Mouse (Mus musculus) layer of hippocampus, adult 2 months (tissue): ENCODE measurements at regions not wholly inside any gene's neighbourhood (a gene's known extent, or its start where the extent isn't known, plus 50 kb on each side); places are given as distances from the start of the nearest gene placed in this dataset.

Source experiments
- DNase-seq, 2 experiments: peaks; one replicate each; pipeline ENCODE4 v3.0.0; 2022; ENCODE audit warnings: low spot score in 2 of 2
- H3K27ac ChIP-seq: fragments of 200-600 bp; 2 replicates; pipeline ENCODE4 v1.8.1; 2022
- H3K4me3 ChIP-seq: fragments of 200-600 bp; 2 replicates; pipeline ENCODE4 v1.8.1; 2022; ENCODE audit warnings: mild to moderate bottlenecking
- CTCF ChIP-seq: fragments of 200-600 bp; conservative IDR thresholded peaks from 2 replicates; pipeline ENCODE4 v1.8.1; 2022; ENCODE audit warnings: antibody characterized with exemption, mild to moderate bottlenecking, moderate library complexity

DNA sequence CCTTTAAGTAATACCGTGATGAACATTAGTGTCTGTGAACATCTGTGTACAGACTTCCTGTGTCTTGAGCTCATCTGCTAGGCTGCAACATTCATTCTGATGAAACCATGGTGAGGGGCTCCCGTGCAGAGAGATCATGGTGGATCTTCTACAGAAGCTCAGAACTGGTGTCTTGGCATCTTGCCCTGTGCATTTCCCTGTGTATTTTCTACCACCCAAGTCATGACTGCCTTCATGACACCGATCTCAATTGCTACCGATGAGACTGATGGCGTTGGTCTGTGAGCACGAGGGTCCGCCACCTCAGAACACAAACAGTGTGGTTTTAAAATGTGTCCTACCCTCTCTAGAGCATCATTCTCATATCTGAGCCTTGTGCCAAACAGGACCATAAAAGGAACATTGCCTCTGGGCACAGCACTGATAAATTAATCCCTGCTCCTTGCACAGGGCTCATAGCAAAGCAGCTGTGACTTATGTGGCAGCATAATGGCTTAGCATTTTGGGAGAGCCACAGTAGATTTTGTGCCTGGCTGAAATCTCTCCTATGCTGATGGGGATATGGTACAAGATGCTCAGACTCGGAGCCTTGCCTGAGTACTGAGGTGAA lies 132.8 kb upstream of the Slc35f3 start:
- Histone ChIP-seq H3K4me3 (no peak overlapping the region), H3K27ac (peak overlapping the region; percentile 61; the same call in 1 of the 2 replicates)
- TF ChIP-seq CTCF, result no peak
- DNase-seq, result no peak

GRCm38 (mm10) chr8:126166394-126166793 lies 132.0 kb upstream of the Slc35f3 start:
- no peak for DNase-seq
- H3K4me3 ChIP-seq, result no peak overlapping the region
- no peak for TF ChIP-seq CTCF
- peak overlapping the region; percentile 59; the same call in 1 of the 2 replicates for H3K27ac ChIP-seq

DNA sequence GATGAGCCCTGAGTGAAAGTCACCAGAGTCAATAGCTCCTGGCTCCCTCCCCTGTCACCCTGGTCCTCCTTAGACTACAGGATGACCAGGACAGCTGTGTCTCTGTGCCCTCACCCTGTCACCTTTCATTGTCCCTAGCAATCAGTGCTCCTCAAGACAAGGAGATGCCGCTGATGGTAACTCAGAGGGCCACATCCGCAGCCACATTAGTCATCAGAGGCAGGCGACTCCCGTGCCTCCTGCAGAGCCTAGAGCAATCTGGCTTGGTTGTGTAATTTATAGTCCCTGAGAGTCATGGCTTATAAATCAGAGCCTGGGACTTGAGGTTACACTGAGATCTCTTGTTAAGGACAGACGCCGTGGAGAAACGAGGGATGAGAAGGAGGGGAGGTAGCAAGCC lies 123.9 kb upstream of the Slc35f3 start:
- TF ChIP-seq CTCF, result no peak
- no peak overlapping the region for H3K4me3 ChIP-seq
- no peak for DNase-seq
- peak overlapping the region; percentile 73 for H3K27ac ChIP-seq

- H3K27ac ChIP-seq, result 0 out of 2 replicates have a peak overlapping the region, but pooled peaks have one; percentile 10
- DNase-seq, result no peak
These were observed 122.1 kb upstream of the Slc35f3 start for GRCm38 (mm10) chr8:126176305-126176704.

DNA sequence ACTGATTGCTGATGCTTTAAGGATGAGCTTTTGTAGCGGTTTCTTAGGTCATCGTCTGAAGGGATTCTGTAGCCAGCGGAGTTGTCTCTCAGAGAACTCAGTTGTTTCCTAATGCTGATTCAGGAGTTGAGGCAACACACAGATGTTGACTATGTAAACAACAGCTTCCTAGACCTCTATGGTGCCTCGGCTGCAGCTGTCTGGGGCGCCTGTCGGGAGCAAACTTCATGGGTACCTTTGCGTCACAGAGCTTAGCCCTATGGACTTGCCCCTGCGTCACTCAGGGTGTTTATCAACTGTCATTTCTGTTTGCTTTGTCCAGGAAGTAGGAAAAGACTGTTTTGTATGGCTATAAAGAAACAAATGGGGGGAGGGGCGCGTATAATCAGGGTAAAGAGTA lies 120.5 kb upstream of the Slc35f3 start:
- Histone ChIP-seq H3K4me3 (no peak overlapping the region), H3K27ac (no peak overlapping the region)
- no peak for DNase-seq
- TF ChIP-seq CTCF, result no peak

More at GRCm38 (mm10) chr8:126176305-126176704, 122.1 kb upstream of the Slc35f3 start:
- no peak overlapping the region for H3K4me3 ChIP-seq
- TF ChIP-seq CTCF, result no peak

DNA sequence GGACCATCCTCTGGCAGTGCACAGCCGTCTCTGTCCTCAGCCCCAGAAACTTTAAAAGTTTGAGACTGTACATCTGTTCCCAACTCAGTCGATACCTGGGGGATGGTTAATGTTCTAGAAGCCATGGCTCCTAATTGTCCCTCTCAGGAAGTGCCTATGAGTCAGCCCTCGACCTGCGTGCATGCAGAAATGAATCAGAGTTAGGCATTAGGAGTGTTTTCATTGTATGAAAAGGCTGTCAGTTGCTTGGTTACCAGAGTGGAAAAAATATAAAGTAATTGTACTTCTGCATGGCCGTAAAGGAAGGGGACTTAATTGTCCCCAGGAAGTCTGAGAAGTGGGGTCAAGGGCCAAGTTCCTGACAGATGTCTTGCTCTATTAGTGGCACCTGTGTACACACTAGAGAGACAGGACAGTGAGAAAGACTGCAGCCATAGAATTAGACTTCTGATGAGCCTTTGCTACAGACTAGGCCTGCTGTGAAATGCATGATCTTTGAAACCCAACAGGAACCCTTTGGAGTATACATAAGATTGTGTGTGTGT lies 109.5 kb upstream of the Slc35f3 start:
- DNase-seq, result peak in 1 of 2 experiments; percentile 37
- Histone ChIP-seq H3K4me3 (no peak overlapping the region), H3K27ac (no peak overlapping the region)
- no peak for TF ChIP-seq CTCF

DNA sequence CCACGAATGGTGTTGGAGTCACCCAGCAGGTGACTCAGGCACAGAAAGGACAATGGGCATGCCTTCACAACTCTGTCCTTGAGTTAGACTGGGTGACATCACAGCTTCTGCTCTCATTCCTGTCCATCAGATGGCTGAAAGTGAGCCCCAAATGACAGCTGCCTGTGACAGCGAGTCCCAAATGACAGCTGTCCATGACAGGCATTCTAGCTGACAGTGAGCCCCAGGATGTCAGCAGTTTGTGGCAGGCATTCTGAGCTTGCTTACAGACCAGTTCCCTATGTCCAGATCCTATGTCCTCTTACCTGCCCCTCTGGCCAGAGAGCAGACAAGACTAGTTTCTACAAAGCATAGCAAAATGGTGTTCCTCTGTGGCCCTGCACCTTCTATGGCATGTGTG lies 102.7 kb upstream of the Slc35f3 start:
- H3K27ac ChIP-seq, result peak overlapping the region; percentile 36; the same call in 1 of the 2 replicates
- DNase-seq, result no peak
- no peak for TF ChIP-seq CTCF
- H3K4me3 ChIP-seq, result no peak overlapping the region

DNA sequence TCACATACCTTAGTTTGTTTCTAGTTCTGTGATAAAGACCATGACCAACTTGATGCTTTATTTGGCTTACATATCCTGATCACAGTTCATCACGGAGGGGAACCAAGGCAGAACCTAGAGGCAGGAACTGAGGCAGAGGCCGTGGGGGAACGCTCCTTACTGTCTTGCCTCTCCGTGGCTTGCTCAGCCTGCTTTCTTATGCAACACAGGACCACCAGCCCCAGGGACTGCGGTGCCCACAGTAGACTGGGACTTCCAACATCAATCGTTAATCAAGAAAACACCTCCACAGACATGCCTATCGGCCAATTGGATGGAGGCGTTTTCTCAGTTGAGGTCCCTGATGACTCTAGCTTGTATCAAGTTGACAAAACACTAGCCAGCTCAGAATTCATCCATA lies 87.8 kb upstream of the Slc35f3 start:
- DNase-seq, result no peak
- TF ChIP-seq CTCF, result no peak
- no peak overlapping the region for H3K27ac ChIP-seq
- H3K4me3 ChIP-seq, result no peak overlapping the region

DNA sequence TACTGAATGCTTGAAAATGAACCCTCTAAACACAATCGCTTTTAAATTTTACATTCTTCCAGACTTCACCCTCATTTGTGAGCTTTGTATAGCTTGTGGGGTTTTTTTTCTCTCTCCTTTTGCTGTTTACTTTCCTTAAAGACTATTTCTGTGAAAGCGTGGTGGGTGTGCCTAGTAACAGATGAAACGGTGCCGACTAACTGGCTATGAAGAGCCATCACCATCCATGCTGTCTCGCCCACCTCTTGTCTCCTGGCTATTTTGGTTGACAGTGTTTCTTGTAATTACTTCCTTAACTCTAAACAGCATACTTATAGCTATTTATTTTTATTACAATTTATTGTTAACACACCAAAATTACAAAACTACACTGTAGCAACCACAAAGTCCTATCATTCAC lies 85.6 kb upstream of the Slc35f3 start:
- no peak overlapping the region for H3K4me3 ChIP-seq
- DNase-seq, result no peak
- H3K27ac ChIP-seq, result no peak overlapping the region
- no peak for TF ChIP-seq CTCF

GRCm38 (mm10) chr8:126214571-126214970 lies 83.8 kb upstream of the Slc35f3 start:
- TF ChIP-seq CTCF, result no peak
- H3K4me3 ChIP-seq, result no peak overlapping the region
- DNase-seq, result no peak
- no peak overlapping the region for H3K27ac ChIP-seq

DNA sequence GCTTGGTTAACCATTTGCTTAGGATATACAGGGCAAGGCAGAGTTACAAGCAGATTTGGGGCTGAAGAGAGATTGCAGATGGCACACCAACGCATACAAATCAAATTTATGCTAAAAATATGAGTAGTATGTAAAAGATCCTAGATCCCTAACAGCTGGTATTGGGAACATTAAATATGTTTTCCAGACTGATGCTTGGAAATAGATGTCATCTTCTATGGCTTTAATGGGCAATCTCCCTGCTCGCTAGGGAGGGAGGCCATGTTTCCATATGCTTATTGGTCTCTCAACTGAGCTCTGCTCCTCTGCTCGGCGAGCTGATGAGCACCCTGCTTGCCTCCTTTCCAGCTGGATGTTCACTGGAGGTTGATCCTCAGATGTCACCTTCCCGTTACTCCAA lies 82.0 kb upstream of the Slc35f3 start:
- Histone ChIP-seq H3K27ac (peak overlapping the region; percentile 8; the same call in 1 of the 2 replicates), H3K4me3 (no peak overlapping the region)
- DNase-seq, result peak; percentile 42 to 51
- TF ChIP-seq CTCF, result no peak

DNA sequence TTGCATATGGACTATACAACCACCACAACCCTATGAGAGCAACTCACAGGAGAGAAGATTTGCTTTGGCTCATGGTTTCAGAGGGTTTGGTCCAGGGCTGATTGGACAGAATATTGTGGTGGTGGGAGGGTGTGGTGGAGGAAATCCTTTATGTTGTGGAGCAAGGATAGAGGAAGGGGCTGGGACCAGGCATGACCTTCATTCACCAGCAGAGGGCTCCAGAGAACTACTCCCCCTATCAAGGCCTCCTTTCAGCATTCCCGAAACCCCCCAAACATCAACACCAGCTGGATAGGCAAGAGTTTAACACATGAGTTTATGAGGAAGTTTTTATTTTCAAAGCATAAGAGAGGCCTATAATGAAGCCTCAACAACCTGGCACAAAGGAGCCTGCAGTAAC lies 76.7 kb upstream of the Slc35f3 start:
- Histone ChIP-seq H3K4me3 (no peak overlapping the region), H3K27ac (no peak overlapping the region)
- DNase-seq, result no peak
- TF ChIP-seq CTCF, result peak; percentile 70

DNA sequence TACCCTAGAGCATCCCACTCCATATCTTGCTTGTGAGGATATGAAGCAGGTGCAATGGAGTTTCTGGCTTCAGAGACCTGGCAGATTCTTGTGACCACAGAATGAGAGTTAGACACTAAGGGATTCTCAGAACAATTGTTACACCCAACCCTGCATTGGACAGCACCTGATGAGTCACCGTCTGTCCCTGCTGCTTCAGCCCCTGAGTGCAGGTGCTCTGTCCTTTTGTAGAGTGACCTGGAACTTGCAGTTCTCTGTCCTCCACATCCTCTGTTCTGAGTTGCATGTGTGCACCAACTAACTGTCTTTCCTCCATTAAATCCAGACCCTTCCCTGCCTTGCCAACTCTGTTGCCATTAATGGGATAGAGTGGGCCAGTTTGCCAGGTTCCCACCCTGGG lies 66.6 kb upstream of the Slc35f3 start:
- no peak overlapping the region for H3K4me3 ChIP-seq
- no peak for DNase-seq
- no peak overlapping the region for H3K27ac ChIP-seq
- TF ChIP-seq CTCF, result no peak

DNA sequence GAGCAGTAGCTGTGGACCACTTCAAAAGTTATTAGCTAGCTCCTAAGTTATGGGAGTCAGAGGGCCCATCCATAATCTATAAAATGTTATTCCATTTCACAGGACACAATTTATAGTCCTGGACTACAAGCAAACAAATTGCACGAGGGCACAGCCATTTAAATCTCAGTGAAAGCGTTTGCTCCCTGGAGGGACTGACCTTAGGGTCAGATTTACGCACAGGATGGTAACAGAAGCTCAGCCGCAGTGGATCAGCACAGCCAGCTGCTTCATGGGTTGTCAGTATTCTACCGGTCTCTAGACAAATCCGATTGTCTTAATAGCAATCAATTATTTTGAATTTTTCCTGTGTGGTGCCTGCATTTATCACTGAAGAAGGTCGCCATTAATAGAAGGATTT lies 65.8 kb upstream of the Slc35f3 start:
- H3K4me3 ChIP-seq, result no peak overlapping the region
- DNase-seq, result no peak
- H3K27ac ChIP-seq, result no peak overlapping the region
- no peak for TF ChIP-seq CTCF
